Mouse (Mus musculus) embryonic fibroblast, embryonic 13.5 days (primary cell): ENCODE measurements around the gene Olig1. TPM values are rescaled to one million over a fixed set of nuclear protein-coding genes. Genes with fewer than 3 reads are reported as not detected.
"Not testable (repeated sequence)": the region's sequence is repeated elsewhere in the genome, so short reads cannot be mapped to it uniquely, and the experiment has no call there.

Experiments used
- H3K27ac ChIP-seq: 2 replicates; pipeline ENCODE4 v1.5.1; 2012; ENCODE audit warnings: low read length, control low read depth, inconsistent platforms; ENCODE audit not compliant: insufficient read depth
- H3K4me1 ChIP-seq: 2 replicates; pipeline ENCODE4 v1.6.1; 2011; ENCODE audit warnings: low read length; ENCODE audit not compliant: control insufficient read depth, insufficient read depth
- H3K4me3 ChIP-seq: 2 replicates; pipeline ENCODE4 v1.5.1; 2011; ENCODE audit warnings: mild to moderate bottlenecking, control low read depth, low read length; ENCODE audit not compliant: insufficient read depth
- CTCF ChIP-seq: IDR thresholded peaks from 2 replicates; pipeline ENCODE4 v1.5.1; 2011; ENCODE audit warnings: mild to moderate bottlenecking, control low read depth, low read length, moderate library complexity, borderline replicate concordance; ENCODE audit not compliant: insufficient read depth
- POLR2A ChIP-seq: IDR thresholded peaks from 2 replicates; pipeline ENCODE4 v1.6.1; 2011; ENCODE audit warnings: low read depth, mild to moderate bottlenecking, control low read depth, low read length, moderate library complexity
- polyA plus RNA-seq: library from polyadenylated mRNA; stranded (reverse); fragments of >200 nt; gene quantifications from 2 replicates; pipeline ENCODE4 v1.2.4, GENCODE M21; 2011; ENCODE audit warnings: low read depth; ENCODE audit not compliant: missing spikeins, insufficient read length

Olig1 gene
- polyA plus RNA-seq, 1 experiment, result 0.47 TPM

- Histone ChIP-seq H3K4me1 (no peaks in the 10 kb centered on the region), H3K4me3 (no peak overlapping the region), H3K27ac (no peak overlapping the region)
- TF ChIP-seq POLR2A (no peak), CTCF (no peak)
Measured at GRCm38 (mm10) chr16:91246292-91246691, 23.3 kb upstream of the Olig1 start.

GRCm38 (mm10) chr16:91255419-91256164, 14.0 kb upstream of the Olig1 start:
- H3K27ac ChIP-seq, H3K4me1 ChIP-seq, H3K4me3 ChIP-seq: not testable (repeated sequence)

GRCm38 (mm10) chr16:91258956-91259355, 10.6 kb upstream of the Olig1 start:
- no peak overlapping the region for H3K27ac ChIP-seq

DNA sequence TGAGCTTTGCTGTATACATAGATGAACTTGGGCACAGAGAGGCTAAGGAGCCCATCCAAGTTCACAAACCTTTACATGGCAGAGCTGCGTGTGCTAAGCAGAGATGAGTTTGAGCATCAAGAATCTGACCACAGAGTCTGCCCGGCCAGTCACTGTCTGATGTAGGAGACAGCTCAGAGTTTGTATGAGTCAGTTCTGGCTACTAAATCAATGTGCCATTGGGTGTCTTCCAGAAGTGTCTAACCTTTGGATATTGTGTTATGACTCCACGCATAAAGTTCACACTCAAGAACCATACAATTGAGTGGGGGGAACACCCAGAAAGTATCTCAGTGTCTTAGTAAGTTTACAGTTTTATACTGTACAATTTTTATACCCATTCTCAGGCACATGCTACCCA, 8.7 kb upstream of the Olig1 start:
- Histone ChIP-seq H3K4me1 (no peaks in the 10 kb centered on the region), H3K27ac (no peak overlapping the region), H3K4me3 (no peak overlapping the region)
- TF ChIP-seq POLR2A (no peak), CTCF (no peak)

More at GRCm38 (mm10) chr16:91258956-91259355, 10.6 kb upstream of the Olig1 start:
- Histone ChIP-seq H3K4me3 (no peak overlapping the region), H3K4me1 (no peaks in the 10 kb centered on the region)
- TF ChIP-seq POLR2A (no peak), CTCF (no peak)

DNA sequence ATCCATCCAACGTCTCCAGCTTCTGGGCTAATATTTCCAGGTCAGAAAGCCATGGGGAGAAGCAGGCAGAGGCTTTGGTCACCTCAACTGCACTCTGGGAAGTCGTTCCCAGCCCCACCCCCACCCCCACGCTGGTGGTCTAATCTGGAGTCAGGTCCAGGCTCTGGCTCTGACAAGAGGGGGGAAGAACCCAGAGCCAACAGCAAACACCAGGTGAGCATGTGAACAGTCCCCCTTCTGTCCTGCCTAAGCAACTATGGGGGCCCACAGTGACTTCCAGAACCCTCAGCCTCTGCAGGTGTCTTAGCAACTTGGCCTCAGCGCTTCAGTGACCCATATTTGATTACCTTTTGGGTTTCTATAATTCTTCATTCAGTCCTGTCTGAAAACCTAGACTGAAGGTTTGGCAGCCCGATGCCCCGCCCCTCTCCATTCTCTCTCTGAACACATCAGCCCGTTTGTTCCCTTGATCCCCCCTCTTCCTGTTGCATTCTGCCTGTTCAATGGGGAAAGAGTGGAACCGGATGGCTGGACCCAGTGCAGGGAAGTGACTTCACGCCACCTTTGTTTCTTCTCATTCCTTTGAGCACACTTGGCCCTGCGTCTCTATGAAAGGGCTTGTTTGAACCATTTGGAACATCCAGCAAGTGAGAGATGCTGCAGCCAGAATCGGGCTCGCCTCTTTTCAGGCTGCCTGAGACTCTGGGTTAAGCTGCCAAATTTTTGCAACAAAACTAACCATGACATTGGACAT, 6.9 kb upstream of the Olig1 start:
- TF ChIP-seq CTCF (no peak), POLR2A (no peak)
- H3K27ac ChIP-seq, result no peak overlapping the region
- H3K4me3 ChIP-seq, result no peak overlapping the region
- no peaks in the 10 kb centered on the region for H3K4me1 ChIP-seq

- Histone ChIP-seq H3K4me3 (no peak overlapping the region), H3K27ac (no peak overlapping the region), H3K4me1 (no peaks in the 10 kb centered on the region)
- no peak for TF ChIP-seq CTCF
- TF ChIP-seq POLR2A, result no peak
Measured at GRCm38 (mm10) chr16:91265972-91266371, 3.6 kb upstream of the Olig1 start.

DNA sequence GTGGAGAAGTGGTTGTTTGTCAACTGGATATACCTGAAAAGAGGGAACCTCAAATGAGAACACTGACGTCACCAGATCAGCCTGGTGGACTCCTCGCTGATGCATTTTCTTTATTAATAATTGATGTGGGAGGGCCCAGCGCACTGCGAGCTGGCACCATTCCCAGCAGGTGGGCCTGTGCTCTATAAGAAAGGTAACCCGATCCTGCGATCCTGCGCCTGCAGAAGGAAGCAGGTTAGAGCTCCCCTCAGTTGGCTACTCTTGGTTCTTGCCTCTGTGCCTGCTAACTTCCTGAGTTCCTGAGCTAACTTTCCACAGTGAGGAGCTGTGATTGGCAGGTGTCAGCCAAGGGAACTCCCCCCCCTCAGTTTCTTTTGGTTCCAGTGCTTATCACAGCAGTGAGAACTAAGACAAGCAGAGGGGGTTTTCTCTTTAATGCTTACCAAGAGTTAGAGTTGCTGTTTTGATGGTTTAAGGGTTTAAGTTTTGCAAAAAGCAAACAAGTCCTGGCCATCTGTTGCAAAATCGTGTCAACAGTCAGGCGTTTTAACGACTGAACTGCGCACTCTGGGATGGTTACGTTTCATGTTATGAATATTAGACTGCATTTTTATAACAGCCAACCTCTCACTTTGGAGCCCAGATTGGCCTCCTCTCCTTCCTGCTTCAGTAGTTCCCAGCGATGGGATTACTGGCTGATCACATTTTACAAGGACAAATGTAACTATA, 684 bp upstream of the Olig1 start:
- H3K4me3 ChIP-seq, result no peak overlapping the region
- H3K4me1 ChIP-seq, result no peaks in the 10 kb centered on the region
- no peak overlapping the region for H3K27ac ChIP-seq
- no peak for TF ChIP-seq POLR2A
- TF ChIP-seq CTCF, result no peak

- Histone ChIP-seq H3K4me3 (no peak overlapping the region), H3K27ac (no peak overlapping the region), H3K4me1 (no peaks in the 10 kb centered on the region)
- TF ChIP-seq CTCF (no peak), POLR2A (no peak)
Measured at GRCm38 (mm10) chr16:91270212-91270971, 820 bp downstream of the Olig1 start.

GRCm38 (mm10) chr16:91270982-91271549, 1.5 kb downstream of the Olig1 start:
- no peak for TF ChIP-seq CTCF
- no peak for TF ChIP-seq POLR2A
- Histone ChIP-seq H3K4me3 (no peak overlapping the region), H3K4me1 (no peaks in the 10 kb centered on the region), H3K27ac (no peak overlapping the region)
